Mouse (Mus musculus): ENCODE data around the gene Dlg5.

Dlg5 gene

DNA sequence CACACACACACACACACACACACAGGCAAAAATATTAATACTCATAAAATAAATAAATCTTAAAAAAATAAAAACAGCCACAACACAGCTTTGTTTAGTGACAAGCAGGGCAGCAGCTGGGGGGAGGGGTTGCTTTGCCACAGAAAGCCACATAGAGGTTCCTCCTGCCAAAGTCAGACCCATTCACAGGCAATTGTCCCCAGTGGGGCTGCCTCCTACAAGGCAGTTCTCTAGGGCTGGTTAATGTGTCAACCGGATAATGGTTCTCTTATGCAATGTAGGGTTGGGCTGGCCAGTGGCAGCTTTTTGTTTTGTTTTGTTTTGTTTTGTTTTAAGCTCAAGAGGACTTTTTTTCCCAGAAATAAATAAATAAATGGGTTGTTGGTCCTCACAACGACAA lies 11.3 kb downstream of the Dlg5 start:
- no peak for DNase-seq (ENCODE audit: low read depth in 1 of 2, low spot score in 2 of 2)

DNA sequence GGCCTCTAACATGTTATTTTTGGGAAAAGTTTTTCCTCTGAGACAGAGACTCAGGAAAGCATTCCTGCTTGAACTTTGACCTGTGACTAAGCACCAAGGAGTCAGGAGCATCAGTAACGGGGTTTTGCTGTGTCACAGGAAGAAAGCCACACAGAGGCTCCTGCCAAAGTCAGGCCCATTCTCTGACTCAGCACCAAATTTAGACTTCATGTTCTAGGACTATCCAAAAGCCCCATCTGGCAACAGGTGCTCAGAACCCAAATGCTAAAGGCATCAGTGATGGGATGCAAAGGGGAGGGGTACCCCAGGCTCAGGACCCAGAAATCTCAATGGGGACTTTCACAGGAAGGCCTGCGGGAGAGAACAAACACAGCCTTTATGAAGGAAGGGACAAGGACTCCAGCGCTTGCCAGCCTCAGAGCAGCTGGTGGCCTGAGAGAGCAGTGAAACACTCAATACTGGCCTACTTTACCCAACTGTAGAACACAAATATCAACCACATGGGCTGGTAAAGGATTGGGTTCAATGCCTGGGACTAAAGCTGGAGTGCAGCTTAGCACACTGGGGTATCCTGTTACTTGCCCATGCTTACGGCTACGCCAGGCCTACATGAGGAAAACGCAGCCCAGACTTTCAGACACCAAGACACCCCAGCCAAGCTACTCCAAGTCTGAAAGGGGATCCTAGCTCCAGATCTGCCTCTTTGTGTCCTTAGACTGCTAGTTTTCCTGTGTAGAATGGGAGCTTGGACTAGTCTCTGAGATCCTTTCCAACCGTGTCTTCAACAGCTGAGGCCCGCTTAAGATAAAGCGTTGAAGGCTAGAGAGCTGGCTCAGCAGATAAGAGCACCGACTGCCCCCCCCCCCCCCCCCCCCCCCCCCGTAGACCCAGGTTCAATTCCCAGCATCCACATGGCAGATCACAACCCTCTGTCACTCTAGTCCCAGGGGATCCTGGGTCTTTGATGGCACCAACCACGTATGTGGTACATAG lies 12.8 kb downstream of the Dlg5 start:
- no peak for DNase-seq (ENCODE audit: low read depth in 1 of 2, low spot score in 2 of 2)

DNA sequence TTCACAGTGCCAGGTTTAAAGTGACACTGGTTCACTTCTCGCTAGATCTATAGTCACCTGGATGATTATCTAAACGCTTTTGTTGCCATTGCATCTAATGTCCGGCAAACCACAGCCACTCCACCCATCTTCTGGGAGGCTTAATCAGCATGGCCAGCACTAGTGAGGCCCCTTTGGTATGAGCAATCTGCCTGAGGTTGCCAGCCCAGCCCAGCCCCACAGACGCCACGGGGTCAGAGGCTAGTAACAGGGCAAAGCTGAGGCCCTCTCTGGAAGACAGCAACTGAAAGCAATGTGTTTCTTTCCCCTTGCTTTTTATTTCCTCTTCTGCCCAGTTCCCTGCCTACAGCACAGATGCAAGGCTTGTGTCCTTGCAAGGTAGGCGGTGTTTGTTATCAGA lies 17.2 kb downstream of the Dlg5 start:
- no peak for DNase-seq (ENCODE audit: low read depth in 1 of 2, low spot score in 2 of 2)

DNA sequence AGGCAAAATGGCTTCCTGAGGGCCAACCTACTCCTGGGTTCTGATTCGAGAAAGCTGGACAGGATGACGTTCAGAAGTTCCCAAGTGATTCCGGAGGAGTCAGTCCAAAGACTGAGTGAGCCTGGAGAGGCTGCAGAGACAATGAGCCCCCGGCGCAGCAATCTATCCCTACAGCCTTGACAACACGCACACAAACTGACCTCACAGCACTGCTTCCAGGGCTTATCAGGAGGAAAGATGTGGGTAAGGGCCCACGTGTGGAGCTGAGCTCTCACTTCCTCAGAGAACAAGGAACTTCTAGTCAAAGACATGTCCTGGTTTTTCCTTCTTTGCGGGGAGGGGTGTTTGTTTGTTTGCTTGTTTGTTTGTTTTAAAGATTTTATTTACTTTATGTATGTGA lies 18.7 kb downstream of the Dlg5 start:
- no peak for DNase-seq (ENCODE audit: low read depth in 1 of 2, low spot score in 2 of 2)

DNA sequence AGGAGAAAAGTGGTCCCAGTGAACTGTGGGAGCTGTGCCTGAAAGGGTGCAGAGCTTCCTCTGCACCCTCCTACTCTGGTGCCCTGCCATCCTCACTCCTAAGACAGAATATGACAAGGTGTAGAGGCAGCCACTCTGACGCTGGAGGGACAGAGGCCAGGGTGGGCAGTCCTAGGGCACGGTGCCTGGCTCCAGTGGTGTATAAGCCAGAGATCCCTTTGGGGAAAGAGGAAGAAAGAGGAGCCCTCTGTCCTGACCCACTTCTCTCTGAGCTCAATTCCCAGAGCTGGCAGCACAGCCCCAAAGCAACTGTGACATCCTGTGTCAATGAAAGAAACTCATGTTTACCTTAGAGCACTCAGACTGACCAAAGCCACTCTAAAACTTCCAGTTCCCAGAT lies 19.4 kb downstream of the Dlg5 start:
- DNase-seq (ENCODE audit: low read depth in 1 of 2, low spot score in 2 of 2), result no peak

DNA sequence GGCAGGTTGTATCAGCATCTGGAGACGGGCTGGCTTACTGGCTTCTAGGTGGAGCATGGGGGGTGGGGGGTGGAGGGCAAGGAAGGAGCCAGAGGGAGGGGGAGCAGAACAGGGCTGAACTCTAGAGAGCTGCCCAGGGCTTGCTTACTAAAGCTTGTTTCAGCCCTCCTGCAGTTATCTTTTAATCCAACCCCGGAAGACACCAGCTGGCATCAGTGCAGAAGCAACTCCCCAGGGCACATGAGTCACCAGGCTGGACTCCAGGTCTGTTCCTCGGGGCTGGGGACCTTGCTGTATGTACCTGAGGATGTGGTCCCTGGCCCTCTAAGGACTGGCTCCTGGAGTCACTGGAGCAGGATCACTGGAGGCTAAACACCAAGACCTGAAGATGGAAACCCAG lies 23.0 kb downstream of the Dlg5 start:
- DNase-seq (ENCODE audit: low read depth in 1 of 2, low spot score in 2 of 2), result no peak

DNA sequence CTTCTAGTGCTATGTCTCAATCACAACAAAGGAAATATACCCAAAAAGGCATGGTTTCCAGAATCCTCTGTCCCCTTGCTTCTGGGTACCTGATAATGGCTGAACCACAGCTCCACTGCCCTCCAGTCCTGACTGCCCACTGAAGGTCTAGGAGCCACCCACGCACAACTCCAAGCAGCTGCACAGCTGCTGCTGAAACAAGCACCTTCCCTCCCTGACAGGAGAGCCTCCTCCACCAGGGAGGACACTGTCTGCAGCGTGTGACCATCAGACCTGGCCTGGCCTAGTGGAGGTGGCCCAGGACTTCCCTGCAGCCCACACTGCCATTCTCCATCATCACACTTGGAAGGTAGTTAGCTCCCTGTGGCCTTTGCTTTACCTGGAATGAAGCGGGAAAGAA lies 23.4 kb downstream of the Dlg5 start:
- no peak for DNase-seq (ENCODE audit: low read depth in 1 of 2, low spot score in 2 of 2)

DNA sequence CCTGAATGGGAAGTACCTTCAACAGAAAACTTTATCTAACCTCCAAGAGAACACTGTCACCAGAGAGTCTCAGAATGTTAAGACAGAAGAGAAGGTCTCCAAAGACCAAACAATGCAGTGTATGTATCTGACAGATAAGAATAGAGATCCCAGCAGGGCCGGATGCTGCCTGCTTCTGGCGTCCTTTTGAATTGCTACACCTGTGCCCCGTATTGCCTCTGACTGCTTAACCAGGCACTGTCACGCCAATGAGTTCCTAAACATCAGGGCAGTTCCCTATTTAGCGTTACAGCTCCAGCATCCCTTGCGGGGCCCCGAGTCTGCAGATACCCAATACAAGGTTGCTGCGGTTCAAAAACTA lies 28.4 kb downstream of the Dlg5 start:
- no peak for DNase-seq (ENCODE audit: low read depth in 1 of 2, low spot score in 2 of 2)

DNA sequence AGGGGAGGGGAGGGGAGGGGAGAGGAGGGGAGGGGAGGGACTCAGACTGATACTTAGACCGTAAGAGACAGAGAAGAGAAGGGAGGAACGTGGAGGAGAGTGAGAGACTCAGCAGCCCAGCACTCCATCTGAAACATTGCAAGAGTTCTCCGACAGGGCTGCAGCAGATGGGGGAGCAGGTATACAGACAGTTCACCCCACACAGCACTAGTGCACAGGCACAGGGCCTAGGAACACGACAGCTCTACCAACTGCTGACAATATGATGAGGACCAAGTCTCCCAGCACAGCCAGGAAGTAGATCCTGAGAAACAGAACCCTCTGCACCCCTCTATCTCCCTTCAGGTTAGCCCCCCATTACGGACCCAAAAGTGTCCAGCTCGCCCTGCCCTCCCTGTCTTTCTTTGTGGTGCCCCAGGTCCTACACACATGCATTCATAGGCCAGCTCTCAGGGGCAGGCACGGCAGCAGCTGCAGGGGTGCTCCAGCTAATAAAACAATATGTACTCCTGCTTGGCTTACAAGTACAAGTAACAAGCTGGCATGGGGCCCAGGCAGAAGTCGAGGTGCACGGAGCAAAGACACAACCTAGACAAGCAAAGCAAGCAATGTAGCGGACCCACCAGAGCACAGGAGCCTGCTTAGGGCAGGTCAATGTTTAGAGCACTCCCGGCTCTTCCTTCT lies 28.9 kb downstream of the Dlg5 start:
- DNase-seq (ENCODE audit: low read depth in 1 of 2, low spot score in 2 of 2), result no peak

DNA sequence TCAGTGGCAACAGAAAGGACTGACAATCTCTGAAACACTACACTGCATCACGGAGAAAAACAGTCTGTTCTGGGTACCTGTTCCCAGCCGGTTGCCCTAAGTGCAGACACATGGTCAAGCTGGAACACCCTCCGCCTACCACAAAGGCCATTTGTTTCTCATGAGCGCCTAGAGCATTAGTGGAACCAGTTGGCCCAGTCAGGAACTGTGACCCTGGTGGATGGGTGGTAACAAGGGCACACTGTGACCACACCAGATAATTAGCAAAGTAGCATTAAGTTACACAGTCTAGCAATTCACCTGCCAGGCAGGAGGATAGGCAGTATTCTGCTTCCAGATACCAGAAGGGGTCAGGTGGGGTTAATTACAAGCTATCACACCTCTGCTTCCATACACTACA lies 29.7 kb downstream of the Dlg5 start:
- DNase-seq (ENCODE audit: low read depth in 1 of 2, low spot score in 2 of 2), result no peak

DNA sequence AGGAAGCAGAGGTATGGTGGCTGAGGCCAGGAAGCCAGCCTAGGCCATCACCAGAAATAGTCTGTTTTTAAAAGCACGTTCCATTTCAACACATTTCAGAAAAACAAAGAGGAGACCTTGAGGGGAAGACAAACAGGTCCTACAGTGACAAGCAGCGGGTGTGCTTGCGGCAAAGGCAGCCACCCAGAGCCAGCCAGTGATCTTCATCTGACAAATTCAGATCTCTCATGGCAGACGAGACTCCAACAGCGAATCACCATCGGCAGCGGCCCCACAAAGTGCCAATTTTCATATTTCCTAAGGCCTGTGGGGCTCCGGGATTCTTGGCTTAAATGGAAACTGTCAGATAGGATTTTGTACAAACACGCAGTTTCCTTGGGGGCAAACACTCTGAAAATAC lies 31.3 kb downstream of the Dlg5 start:
- DNase-seq (ENCODE audit: low read depth in 1 of 2, low spot score in 2 of 2), result no peak

DNA sequence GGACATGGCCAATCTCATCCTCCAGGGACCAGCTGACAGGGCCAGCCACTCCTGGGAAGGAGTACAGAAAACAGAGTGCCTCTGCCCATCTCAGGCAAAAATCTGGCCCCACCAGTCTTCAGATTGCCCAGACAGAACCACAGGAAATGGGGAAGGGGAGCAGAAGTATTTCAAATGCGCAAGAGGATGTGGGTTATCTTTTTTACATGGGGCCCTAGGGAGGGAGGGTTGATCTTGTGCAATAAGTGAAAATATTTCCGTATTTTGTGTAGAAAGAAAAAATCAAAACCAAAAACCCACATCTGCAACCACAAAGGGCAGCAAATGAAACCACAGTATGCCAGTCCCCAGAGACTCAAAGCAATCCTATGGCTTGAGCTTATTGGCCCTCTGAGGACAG lies 32.4 kb downstream of the Dlg5 start:
- DNase-seq (ENCODE audit: low read depth in 1 of 2, low spot score in 2 of 2), result no peak

DNA sequence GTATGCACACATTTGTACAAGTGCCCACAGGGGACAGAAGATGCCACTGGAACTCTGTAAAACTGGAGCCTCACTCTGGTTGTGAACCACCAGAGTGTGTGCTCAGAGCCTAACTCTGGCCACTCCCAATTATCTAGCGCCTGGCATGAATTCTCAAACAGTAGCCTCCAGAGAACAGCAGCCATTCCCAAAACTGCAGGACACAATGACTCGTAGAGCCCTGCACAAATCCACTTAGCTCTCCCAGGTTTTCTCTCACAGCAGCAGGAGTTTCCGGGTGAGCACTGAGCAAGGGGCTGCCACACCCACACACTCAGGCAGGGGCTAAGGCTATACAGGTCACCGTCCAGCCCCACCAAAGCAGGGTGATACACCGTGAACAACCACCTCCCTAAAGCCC lies 32.9 kb downstream of the Dlg5 start:
- DNase-seq (ENCODE audit: low read depth in 1 of 2, low spot score in 2 of 2), result no peak

DNA sequence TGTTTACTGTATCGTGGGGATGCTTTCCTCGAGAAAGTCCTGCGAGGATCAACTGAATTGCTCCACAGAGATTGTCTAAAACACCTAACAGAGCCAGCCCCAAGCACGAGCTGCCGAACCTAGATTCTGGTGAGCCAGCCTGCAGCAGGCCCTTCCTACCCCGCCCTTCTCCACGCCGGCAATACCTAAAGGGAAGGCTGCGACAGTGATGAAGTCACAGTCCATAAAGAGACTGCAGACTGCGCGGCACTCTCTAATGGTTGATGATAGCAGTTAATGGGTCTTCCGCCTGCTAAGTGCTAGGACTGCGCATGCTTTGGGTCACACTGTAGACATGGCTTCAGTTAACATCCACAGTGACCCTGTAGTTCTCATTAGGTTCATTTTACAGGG lies 38.4 kb downstream of the Dlg5 start:
- DNase-seq (ENCODE audit: low read depth in 1 of 2, low spot score in 2 of 2), result no peak

DNA sequence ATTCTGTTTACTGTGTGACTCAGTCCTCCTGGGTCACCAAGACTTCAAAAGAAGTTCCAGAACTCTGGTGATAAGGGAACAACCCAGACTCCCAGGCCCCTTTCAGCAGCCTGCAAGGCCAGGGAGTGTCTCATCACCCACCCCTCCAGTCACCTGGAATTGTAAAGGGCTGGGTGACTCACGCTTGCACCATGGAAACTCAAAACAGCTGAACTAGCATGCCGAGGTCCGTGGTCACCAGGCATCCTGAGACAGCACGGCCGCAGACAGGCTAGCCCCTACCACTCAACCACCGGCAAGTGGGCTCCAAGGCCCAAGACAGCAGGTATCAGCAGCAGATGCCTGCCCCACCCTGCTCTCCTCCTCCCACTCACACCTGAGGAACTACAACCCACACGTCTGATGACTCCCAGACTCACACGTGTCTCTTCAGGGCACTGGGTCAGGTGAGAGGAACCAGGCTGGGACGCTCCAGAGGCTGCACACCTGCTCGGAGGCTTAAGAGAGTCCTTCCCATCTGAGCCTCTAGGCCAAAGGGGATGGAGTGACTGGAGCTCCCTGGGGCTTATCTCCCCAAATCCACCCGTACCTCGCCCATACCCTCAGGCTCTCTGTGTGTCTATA lies 38.9 kb downstream of the Dlg5 start:
- DNase-seq (ENCODE audit: low read depth in 1 of 2, low spot score in 2 of 2), result no peak

DNA sequence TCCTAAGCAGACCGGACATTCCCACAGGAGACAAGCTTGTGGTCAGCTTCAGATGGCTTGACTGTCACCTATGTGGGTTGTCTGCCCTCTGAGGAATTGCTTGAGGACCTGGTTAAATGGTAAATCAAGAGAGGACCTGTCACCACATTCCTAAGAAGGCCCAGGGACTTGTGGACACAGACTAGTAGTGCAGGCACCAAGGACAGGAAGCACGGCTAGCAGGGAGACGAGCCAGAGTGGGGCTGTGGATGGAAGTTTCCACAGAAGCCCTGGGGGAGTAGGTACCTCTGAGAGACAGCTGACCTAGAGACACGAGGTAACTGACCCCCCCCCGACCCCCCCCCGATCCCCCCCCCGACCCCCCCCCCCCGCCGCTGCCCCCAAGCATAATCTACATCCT lies 39.4 kb downstream of the Dlg5 start:
- no peak for DNase-seq (ENCODE audit: low read depth in 1 of 2, low spot score in 2 of 2)

DNA sequence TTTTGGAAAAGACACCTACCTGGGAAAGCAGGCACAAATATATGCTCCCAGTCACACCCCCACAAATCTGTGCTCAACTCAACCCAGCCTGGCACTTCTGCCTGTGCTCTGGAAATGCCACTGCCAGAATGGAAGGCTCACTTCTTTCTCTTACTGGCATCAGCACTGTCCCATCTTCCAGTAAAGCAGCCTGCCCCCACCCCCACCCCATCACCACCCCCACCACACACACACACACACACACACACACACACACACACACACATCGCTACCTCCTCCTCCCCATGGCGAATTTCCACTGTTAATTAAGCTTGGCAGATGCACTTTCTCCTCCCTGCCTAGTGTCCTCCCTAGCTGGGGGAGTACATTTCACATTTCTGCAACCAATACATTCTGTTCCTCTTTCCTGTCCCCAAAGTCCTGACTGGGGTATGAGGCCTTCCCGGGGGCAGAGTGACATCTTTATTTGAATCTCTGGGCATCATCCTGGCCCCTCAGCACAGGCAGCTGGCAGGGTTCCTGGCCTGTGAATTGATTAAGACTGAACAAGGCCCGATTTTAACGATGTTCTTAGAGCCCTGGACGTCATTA lies 40.3 kb downstream of the Dlg5 start:
- no peak for DNase-seq (ENCODE audit: low read depth in 1 of 2, low spot score in 2 of 2)

DNA sequence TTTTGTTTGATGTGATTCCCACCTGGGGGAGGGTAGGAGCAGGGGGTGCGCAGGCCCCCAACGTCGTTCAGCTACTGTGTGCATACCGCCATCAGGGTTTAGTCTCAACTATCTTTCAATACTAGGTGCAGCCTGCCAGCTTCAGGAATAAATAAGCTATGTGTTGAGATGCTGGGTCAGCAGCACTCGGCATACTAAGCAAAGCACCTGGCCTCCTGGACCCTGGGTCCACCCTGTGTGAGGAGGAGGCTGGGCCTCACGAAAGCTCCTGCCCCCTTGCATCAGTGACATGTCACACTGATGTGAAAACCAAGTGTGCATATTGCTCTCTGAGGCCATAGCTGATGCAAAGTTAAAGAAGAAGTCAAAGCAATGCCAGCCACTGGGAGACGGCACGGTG lies 42.5 kb downstream of the Dlg5 start:
- no peak for DNase-seq (ENCODE audit: low read depth in 1 of 2, low spot score in 2 of 2)

DNA sequence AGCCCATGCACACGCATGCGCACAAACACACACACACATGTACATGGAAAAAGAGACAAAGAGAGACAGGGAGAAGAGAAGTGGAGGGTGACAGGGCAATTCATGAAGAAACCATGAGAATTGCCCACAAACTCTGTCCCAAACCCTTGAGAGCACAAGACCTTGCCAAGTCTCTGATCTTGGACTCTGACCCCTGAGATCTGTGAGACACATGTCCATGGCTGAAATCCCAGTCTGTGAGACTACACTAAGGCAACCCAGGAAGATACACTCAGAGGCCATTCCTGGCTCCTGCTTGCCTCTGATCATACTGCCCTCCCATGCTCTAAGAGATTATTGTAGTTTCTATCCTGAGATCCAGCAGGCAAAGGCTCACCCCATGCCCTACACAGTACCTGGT lies 44.9 kb downstream of the Dlg5 start:
- DNase-seq (ENCODE audit: low read depth in 1 of 2, low spot score in 2 of 2), result no peak

DNA sequence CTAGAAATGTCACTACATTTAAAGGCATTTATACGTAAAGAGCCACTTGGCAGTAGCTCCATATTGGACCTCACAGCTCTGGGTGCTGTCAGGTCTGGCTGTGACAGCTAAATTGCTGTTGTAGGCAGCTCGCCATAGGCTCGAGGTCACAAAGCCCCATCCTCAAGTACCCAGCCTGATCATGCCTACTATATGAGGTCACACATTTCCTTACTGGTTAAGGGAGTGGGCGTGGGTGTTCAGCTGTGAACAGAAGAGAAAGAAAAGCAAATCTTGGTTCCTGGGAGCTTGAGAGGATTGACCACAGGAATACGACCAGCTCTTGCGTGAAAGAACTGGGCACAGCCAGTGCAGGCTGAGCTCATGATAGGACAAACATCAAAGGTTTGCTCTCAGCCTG lies 46.0 kb downstream of the Dlg5 start:
- no peak for DNase-seq (ENCODE audit: low read depth in 1 of 2, low spot score in 2 of 2)

DNA sequence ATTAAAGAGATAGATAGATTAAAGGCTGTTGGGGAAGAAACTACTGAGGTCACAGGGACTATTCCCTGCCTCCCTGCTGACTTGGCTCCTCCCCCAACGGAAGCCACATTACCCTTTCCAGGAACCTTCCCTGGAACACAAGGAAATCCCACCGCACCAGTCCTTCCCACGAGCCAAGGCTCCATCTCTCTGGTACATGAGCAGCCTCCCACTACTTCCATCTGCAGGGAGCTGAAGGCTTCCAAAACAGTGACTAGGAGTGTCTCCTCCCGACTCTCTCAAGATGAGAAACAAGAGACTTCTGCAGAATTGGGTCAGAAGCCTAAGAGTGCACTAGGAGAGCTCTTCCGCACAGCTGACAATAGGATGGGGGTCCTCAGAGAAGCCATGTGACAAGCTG lies 47.9 kb downstream of the Dlg5 start:
- DNase-seq (ENCODE audit: low read depth in 1 of 2, low spot score in 2 of 2), result no peak

DNA sequence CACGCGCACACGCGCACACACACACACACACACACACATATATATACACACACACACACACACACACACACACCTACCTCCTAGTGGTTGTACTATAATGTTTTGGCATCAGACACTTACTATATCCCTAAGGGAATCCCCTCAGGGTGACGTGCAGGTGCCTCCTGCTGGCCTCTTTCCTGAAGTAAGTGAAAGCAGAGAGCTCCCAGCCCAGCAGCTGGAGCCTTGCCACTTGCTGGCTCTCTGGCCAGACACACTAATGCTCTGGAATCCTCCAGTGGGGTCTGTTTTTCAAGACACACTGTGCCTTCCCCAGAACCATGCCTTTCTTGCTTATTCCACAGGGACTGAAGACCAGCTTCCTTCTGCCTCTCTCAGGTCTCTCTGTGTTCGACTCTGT lies 48.8 kb downstream of the Dlg5 start:
- no peak for DNase-seq (ENCODE audit: low read depth in 1 of 2, low spot score in 2 of 2)

Data from monocyte, adult 2 months (primary cell).